Mouse (Mus musculus) C2C12 (cell line): ENCODE measurements at regions not wholly inside any gene's neighbourhood (a gene's known extent, or its start where the extent isn't known, plus 50 kb on each side); places are given as distances from the start of the nearest gene placed in this dataset.

ENCODE experiments used
- H3K27me3 ChIP-seq: one replicate; pipeline ENCODE4 v1.6.1; 2011; ENCODE audit not compliant: control insufficient read depth, insufficient read depth, insufficient read length
- H3K36me3 ChIP-seq: one replicate; pipeline ENCODE4 v1.6.1; 2011; ENCODE audit not compliant: control insufficient read depth, insufficient read depth
- H3K4me3 ChIP-seq: one replicate; pipeline ENCODE4 v1.5.1; 2011; ENCODE audit warnings: mild to moderate bottlenecking, control low read depth; ENCODE audit not compliant: poor library complexity, insufficient read depth, severe bottlenecking
- H3K79me2 ChIP-seq: one replicate; pipeline ENCODE4 v1.6.1; 2011; ENCODE audit not compliant: control insufficient read depth, insufficient read depth
- H3K79me3 ChIP-seq: one replicate; pipeline ENCODE4 v1.6.1; 2011; ENCODE audit warnings: low read depth, control low read depth
- H3ac ChIP-seq: one replicate; pipeline ENCODE3; 2011; ENCODE audit warnings: low read depth; ENCODE audit not compliant: control insufficient read depth, insufficient read length
- CEBPB ChIP-seq: IDR thresholded peaks from one replicate; pipeline ENCODE4 v1.6.1; 2011; ENCODE audit warnings: low read depth, mild to moderate bottlenecking, control low read depth, moderate library complexity
- CTCF ChIP-seq: IDR thresholded peaks from one replicate; pipeline ENCODE4 v1.5.1; 2011; ENCODE audit not compliant: control insufficient read depth, insufficient read depth, insufficient read length
- FOSL1 ChIP-seq: IDR thresholded peaks from one replicate; pipeline ENCODE4 v1.8.0; 2011; ENCODE audit warnings: mild to moderate bottlenecking, low read length; ENCODE audit not compliant: poor library complexity, insufficient read depth, severe bottlenecking
- MAX ChIP-seq: IDR thresholded peaks from one replicate; pipeline ENCODE4 v1.6.1; 2011; ENCODE audit warnings: mild to moderate bottlenecking, control low read depth
- MYOD1 ChIP-seq: IDR thresholded peaks from one replicate; pipeline ENCODE4 v1.6.1; 2011; ENCODE audit warnings: low read depth; ENCODE audit not compliant: control insufficient read depth, insufficient read length
- MYOG ChIP-seq: IDR thresholded peaks from one replicate; pipeline ENCODE4 v1.6.1; 2011; ENCODE audit not compliant: control insufficient read depth, insufficient read length; ENCODE audit errors: extremely low read depth
- USF1 ChIP-seq: IDR thresholded peaks from one replicate; pipeline ENCODE4 v1.6.1; 2011; ENCODE audit warnings: low read depth, mild to moderate bottlenecking, control low read depth, moderate library complexity

GRCm38 (mm10) chr8:89605905-89606468, 562.0 kb upstream of the Sall1 start:
- Histone ChIP-seq H3ac (no peak overlapping the region), H3K27me3 (no peaks in the 10 kb centered on the region), H3K79me3 (no peaks in the 10 kb centered on the region), H3K79me2 (no peaks in the 10 kb centered on the region), H3K36me3 (no peaks in the 10 kb centered on the region), H3K4me3 (no peak overlapping the region)
- no peak for TF ChIP-seq FOSL1
- TF ChIP-seq CTCF, result no peak
- no peak for TF ChIP-seq MYOG
- no peak for TF ChIP-seq MAX
- no peak for TF ChIP-seq MYOD1
- no peak for TF ChIP-seq USF1
- TF ChIP-seq CEBPB, result no peak

- no peak for TF ChIP-seq MYOD1
- no peak for TF ChIP-seq CEBPB
- no peak for TF ChIP-seq MAX
- TF ChIP-seq CTCF, result no peak
- no peak for TF ChIP-seq FOSL1
- TF ChIP-seq USF1, result no peak
- no peak for TF ChIP-seq MYOG
- H3K79me3 ChIP-seq, result no peaks in the 10 kb centered on the region
- no peaks in the 10 kb centered on the region for H3K79me2 ChIP-seq
- no peak overlapping the region for H3K4me3 ChIP-seq
- no peaks in the 10 kb centered on the region for H3K36me3 ChIP-seq
- no peak overlapping the region for H3ac ChIP-seq
- H3K27me3 ChIP-seq, result no peaks in the 10 kb centered on the region
These were observed 560.5 kb upstream of the Sall1 start for GRCm38 (mm10) chr8:89604461-89604860.

GRCm38 (mm10) chr8:89596380-89596779, 552.4 kb upstream of the Sall1 start:
- Histone ChIP-seq H3ac (no peak overlapping the region), H3K36me3 (no peaks in the 10 kb centered on the region), H3K27me3 (no peaks in the 10 kb centered on the region), H3K4me3 (no peak overlapping the region), H3K79me2 (no peaks in the 10 kb centered on the region), H3K79me3 (no peaks in the 10 kb centered on the region)
- no peak for TF ChIP-seq MYOG
- TF ChIP-seq CEBPB, result no peak
- no peak for TF ChIP-seq MYOD1
- TF ChIP-seq CTCF, result no peak

DNA sequence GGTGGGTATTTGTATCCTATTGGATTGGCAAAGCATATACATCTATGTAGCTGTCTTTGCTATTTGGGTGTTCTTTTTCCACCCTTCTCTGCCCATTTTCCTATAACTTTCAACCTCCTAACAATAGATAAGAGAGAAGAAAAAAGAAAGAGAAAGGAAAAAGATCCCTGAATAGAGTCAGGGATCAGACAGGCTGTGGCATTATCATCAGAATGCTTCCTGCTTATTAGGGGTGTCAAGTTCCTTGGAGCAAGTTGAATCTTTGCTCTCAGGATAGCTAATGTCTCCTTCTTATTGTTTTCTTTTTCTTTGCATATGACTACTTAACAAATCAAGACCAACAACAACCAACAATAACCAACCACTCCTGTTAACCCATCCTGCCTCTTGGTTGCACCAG, 539.1 kb upstream of the Sall1 start:
- TF ChIP-seq CEBPB (no peak), MYOD1 (no peak)
- Histone ChIP-seq H3K79me2 (no peaks in the 10 kb centered on the region), H3K27me3 (no peaks in the 10 kb centered on the region), H3K79me3 (no peaks in the 10 kb centered on the region), H3K36me3 (no peaks in the 10 kb centered on the region), H3ac (no peak overlapping the region), H3K4me3 (no peak overlapping the region)

- no peak overlapping the region for H3ac ChIP-seq
- no peaks in the 10 kb centered on the region for H3K27me3 ChIP-seq
- no peak overlapping the region for H3K4me3 ChIP-seq
- H3K36me3 ChIP-seq, result no peaks in the 10 kb centered on the region
- TF ChIP-seq FOSL1, result no peak
- TF ChIP-seq MYOG, result no peak
- TF ChIP-seq MAX, result no peak
- no peak for TF ChIP-seq USF1
- TF ChIP-seq MYOD1, result no peak
- no peak for TF ChIP-seq CEBPB
- no peak for TF ChIP-seq CTCF
- H3K79me3 ChIP-seq, result no peaks in the 10 kb centered on the region
- no peaks in the 10 kb centered on the region for H3K79me2 ChIP-seq
These were observed 538.6 kb upstream of the Sall1 start for GRCm38 (mm10) chr8:89582566-89582965.

DNA sequence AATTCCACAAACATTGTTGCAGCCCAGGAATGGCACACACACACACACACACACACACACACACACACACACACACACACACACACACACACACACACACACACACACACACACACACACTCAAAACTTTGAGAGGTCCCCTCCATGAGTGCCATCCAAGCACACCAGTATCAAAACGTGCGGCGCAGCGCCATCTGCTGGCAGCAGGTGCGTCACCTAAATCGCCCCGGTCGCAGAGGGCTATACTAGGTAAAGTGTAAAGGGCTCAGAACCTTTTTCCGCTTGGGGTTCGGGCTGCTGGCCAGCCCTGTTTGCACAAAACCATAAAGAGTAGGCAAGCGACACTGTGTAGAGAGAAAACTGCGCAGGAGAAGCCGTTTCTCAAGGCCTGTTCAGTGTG, 527.9 kb upstream of the Sall1 start:
- TF ChIP-seq MAX (no peak), MYOG (no peak), USF1 (no peak), CTCF (peak; percentile 68)
- Histone ChIP-seq H3ac (no peak overlapping the region), H3K27me3 (no peaks in the 10 kb centered on the region), H3K4me3 (no peak overlapping the region), H3K36me3 (no peaks in the 10 kb centered on the region), H3K79me2 (no peaks in the 10 kb centered on the region), H3K79me3 (no peaks in the 10 kb centered on the region)
